Mouse (Mus musculus) urinary bladder, postnatal 14 days (tissue): Measurements from ENCODE around the gene Usp15.

Experiments
- DNase-seq: peaks from one replicate; pipeline ENCODE4 v3.0.0; 2021; ENCODE audit warnings: low spot score

Gene Usp15

DNA sequence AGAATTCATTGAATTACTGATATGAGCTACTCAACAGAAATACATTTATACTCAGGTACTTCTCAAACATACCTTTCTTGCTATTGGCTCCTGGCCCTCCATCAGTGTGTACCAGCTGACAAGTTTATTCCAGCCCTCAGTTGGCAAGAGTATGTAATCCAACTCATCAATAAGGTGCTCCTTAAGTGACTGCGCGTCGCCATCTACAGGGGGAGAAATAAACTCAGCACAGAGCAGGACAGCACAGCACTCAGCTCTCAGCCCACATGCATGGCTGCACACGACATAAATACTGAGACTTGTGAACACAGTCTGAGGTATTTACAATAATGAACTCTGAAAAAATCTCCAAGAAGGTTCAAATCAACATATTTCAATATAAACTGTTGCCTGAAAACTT is 21.0 kb downstream of the Usp15 start:
- no peak for DNase-seq

DNA sequence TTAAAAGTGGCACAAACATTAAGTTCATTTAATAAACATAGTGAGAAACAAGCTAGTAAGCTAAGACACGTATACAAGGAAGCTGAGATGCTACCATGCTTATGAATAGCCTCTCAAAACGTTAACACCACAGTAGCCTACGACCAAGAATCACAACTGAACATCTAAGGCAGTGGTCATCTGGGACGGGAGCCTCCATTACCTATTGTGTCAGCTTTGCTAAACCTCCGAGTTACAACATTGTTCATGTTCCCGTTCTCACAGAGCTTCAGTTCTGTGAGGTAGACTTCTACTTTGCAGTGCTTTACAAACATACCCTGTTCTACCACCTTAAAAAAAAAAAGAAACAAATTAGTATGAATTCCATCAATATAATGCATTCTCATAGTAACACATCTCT is 25.9 kb downstream of the Usp15 start:
- no peak for DNase-seq

DNA sequence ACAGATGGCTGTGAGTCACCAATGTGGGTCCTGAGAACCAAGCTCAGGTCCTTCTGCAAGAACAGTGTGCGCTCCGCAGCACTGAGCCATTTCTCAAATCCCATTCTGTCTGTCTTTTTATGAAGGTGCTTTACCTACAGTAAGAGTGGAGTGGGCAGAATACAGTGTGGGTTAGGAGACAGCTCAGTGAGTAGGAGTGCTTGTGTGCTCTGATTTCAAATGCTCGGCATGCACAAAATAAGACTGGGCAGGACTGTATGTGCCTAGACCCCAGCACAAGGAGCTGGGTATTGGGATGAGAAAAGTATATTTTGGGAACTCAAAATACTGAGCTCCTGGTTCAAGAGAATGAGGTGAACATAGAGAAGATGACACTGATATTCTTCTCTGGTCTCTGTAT is 31.3 kb downstream of the Usp15 start:
- DNase-seq, result no peak

DNA sequence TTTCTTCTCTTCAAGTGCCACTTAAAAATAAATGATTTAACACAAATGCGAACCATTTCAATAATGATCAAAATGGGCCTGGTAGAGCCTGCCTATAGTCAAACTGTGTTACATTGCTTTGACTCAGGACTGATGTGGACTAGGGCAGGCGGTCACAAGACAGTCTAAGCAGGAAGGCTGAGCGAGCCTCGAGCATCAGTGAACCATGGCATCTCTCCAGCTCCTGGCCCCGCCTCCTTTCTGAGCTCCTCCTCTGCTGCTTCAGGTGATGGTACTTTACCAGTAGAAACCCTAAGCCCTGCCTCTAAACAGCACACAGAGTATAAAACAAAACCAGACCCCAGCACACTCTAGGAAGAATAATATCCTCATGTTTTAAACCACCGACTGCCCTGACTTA is 36.3 kb downstream of the Usp15 start:
- DNase-seq, result no peak

DNA sequence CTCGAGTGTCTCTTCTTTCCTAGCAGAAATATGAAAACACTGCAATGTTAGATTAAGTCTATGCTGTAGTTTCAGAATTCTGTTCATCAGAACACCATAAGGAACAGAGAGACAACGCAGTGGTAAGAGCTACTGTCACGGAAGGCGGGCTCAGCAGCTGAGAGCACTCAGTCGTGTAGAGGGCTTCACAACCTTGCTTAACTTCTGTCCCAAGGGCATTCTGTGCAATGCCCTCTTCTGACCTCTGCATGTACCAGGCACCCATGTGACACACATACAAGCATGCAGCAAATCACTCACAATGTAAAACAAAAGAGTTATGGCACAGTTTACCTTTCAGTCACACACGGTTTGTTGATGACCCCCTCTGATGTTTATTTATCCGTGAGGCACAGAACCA is 37.5 kb downstream of the Usp15 start:
- no peak for DNase-seq

- no peak for DNase-seq
Measured at GRCm38 (mm10) chr10:123156392-123156791, 40.4 kb downstream of the Usp15 start.

- DNase-seq, result no peak
Measured at GRCm38 (mm10) chr10:123155764-123156163, 41.0 kb downstream of the Usp15 start.

DNA sequence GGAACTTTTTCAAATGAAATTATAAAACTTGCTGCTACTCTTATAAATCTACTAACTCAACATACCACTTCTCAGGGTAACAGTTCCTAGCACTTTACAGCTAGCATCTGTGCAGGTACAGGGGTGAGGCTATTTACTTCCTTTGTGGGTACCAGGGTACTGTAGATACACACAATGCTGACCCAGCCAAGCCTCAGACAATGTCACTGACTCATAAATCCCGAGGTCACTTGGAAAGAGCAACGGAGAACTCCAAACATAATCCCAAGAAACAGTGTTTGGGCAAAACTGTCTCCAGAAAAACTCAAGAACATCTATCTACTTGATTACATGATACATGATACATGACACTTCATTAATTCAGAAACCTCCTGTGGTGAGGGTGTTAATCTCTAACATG is 43.5 kb downstream of the Usp15 start:
- DNase-seq, result no peak

GRCm38 (mm10) chr10:123148025-123148814 is 48.6 kb downstream of the Usp15 start:
- no peak for DNase-seq

DNA sequence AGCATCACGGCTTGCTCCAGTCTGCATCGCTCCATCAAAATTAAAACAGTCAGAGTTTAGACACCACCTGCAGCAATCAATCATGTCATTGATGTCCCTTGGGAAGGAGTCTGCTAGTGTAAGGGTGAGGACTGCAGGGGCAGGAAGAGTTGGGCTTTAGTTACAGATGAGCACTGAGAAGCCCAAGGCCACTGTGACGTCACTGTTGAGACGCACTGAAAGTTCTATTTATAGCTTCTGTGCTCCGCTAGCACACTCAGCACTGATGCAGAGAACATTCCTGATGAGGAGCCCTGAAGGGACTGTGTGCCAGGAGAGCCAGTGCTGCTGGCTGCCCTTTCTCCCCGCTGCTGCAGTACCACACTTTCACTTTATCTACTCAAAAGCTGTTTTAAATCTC is 49.6 kb downstream of the Usp15 start:
- DNase-seq, result no peak

DNA sequence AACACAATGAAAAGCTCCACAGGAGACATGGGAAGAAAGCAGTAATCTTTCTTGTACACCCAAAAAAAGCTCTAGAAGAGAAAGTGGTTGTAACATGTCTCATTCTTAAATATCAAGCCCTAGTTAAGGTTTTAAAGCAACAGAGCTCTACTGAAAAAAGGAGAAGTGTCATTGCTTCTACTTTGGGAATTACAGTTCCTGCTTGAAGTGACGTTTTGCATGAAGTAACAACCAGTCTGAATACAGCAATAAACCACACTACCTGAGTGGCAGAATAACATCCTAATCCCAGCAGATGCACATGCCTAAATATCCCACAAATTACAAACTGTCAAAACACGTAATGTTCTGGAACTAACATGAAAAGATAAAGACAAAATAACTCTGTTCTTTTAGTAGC is 50.4 kb downstream of the Usp15 start:
- DNase-seq, result no peak

- DNase-seq, result no peak
Measured at GRCm38 (mm10) chr10:123144256-123144655, 52.5 kb downstream of the Usp15 start.

- DNase-seq, result no peak
Measured at GRCm38 (mm10) chr10:123142395-123143050, 54.3 kb downstream of the Usp15 start.

GRCm38 (mm10) chr10:123135818-123136217 is 61.0 kb downstream of the Usp15 start:
- no peak for DNase-seq

GRCm38 (mm10) chr10:123131487-123131886 is 65.3 kb downstream of the Usp15 start:
- DNase-seq, result no peak

DNA sequence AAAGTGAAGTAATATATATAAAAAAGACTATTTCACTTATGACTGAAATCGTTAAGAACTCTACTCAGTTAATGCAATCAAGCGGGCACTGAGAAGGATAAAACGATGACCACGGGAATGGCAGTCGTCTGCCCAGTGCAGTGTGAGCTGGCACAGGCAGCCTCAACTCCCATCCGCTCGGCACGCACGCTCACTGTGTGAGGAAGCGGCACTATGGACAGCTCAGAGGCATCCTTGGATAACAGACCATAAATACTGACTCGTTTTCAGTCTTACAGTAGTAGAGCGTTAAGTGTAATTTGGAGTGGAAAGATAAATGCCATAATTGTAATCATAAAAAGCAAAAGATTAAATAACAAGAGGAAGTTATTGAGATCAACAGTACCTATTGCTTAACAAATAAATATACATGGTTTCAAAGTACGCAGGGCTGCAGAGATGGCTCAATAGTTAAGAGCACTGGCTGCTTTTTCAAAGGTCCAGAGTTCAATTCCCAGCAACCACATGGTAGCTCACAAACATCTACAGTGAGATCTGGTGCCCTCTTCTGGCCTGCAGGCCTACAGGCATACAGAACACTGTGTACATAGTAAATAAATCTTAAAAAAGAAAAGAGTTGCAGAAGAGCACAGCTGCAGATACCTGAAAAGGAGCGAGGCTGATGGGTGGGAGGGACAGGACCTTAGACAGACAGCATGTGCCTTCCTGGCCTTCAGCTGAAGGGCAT is 76.0 kb downstream of the Usp15 start:
- DNase-seq, result no peak

- DNase-seq, result no peak
Measured at GRCm38 (mm10) chr10:123116861-123117260, 79.9 kb downstream of the Usp15 start.

DNA sequence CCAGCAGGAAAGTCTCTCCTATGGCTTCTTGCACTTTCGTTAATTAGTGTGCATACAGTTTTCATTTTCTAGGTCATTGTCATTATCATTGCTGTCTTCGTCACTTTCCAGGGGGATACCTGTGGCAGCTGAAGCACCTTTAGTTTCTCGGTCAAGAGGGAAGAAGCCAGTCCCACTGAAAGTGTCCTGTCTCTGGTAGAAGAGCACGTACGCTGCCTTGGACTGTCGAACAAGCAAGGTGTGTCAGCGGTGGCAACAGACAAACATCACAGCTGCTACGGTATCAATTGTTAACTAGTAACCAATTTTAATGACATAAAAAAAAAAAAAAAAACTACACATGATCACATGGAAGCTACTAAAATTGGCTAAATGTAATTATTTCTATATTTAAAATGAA is 83.3 kb downstream of the Usp15 start:
- no peak for DNase-seq

- no peak for DNase-seq
Measured at GRCm38 (mm10) chr10:123112787-123113168, 84.0 kb downstream of the Usp15 start.

- no peak for DNase-seq
Measured at GRCm38 (mm10) chr10:123112056-123112786, 84.6 kb downstream of the Usp15 start.

DNA sequence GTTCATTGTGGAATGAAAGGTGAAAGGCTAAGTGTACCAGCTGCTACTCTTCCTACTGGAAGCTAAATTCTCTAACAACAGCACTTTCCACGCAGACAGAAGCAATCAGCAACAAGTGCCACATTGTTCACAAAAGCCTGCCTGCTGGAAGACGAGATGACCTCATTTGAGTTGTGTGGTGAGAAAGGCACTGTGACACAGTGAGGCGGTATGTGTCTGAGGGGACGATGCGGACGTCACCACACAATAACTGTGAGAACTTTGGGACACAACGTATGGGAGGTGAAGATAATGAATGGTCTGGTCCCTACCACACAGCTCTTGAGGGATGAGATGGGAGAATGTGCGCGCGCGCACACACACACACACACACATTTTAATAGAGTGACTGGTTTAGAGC is 86.2 kb downstream of the Usp15 start:
- no peak for DNase-seq

- no peak for DNase-seq
Measured at GRCm38 (mm10) chr10:123108527-123108926, 88.3 kb downstream of the Usp15 start.
